Mouse (Mus musculus) liver, embryonic 11.5 days (tissue): ENCODE data around the gene Akap6. TPM values are rescaled to one million over a fixed set of nuclear protein-coding genes. Genes with fewer than 3 reads are reported as not detected.

Experiments used
- ATAC-seq: fragments of 200-750 bp; cut with Nextera tagmentation; replicated peaks from 2 replicates; pipeline ENCODE4 v1.8.0; 2017; ENCODE audit warnings: moderate number of reproducible peaks, mild to moderate bottlenecking, moderate TSS enrichment, moderate library complexity; ENCODE audit not compliant: low FRiP score
- DNase-seq: peaks from one replicate; pipeline ENCODE4 v3.0.0-alpha.2; 2017; ENCODE audit warnings: low spot score
- H3K27ac ChIP-seq: fragments of 300-500 bp; sonication (generic); 2 replicates; pipeline ENCODE4 v1.5.1; 2014; ENCODE audit warnings: mild to moderate bottlenecking, low read depth, low read length, control low read depth
- H3K27me3 ChIP-seq: fragments of 300-500 bp; sonication (generic); replicated peaks from 2 replicates; pipeline ENCODE4 v1.6.1; 2014; ENCODE audit warnings: low read length, mixed read lengths; ENCODE audit not compliant: control insufficient read depth, insufficient read depth
- H3K36me3 ChIP-seq: fragments of 300-500 bp; sonication (generic); 2 replicates; pipeline ENCODE4 v1.6.1; 2014; ENCODE audit warnings: mild to moderate bottlenecking, low read length, moderate library complexity, mixed read lengths; ENCODE audit not compliant: control insufficient read depth, insufficient read depth
- H3K4me1 ChIP-seq: fragments of 300-500 bp; sonication (generic); replicated peaks from 2 replicates; pipeline ENCODE4 v1.6.1; 2014; ENCODE audit warnings: low read length, mixed read lengths; ENCODE audit not compliant: control insufficient read depth, insufficient read depth
- H3K4me2 ChIP-seq: fragments of 300-500 bp; sonication (generic); 2 replicates; pipeline ENCODE4 v1.6.1; 2014; ENCODE audit warnings: mild to moderate bottlenecking, control low read depth, moderate library complexity
- H3K4me3 ChIP-seq: fragments of 300-500 bp; sonication (generic); 2 replicates; pipeline ENCODE4 v1.5.1; 2014; ENCODE audit warnings: low read depth, low read length, control low read depth
- H3K9ac ChIP-seq: fragments of 300-500 bp; sonication (generic); 2 replicates; pipeline ENCODE4 v1.6.1; 2014; ENCODE audit warnings: low read depth, low read length, control low read depth
- H3K9me3 ChIP-seq: fragments of 300-500 bp; sonication (generic); 2 replicates; pipeline ENCODE4 v1.6.1; 2016; ENCODE audit warnings: low read length, inconsistent platforms, mixed read lengths; ENCODE audit not compliant: control insufficient read depth
- whole genome bisulfite sequencing: fragments of 180-500 bp; shearing (Covaris S2); extraction: QIAGEN DNeasy Blood & Tissue Kit; methylation state at CpG from one replicate; pipeline ENCODE4 v1.1.7; 2014; 5-methylcytosine and 5-hydroxymethylcytosine counted together
- polyA plus RNA-seq: library from polyadenylated mRNA; unstranded; fragments of >200 nt; fragmentation: Nextera tagmentation; extraction: Ambion mirVana; gene quantifications from 2 replicates; pipeline ENCODE4 v1.2.1, GENCODE M21; 2014

Gene Akap6
- polyA plus RNA-seq, 1 experiment from 2014 or later: 0.10 TPM

- no peak overlapping the region for H3K27ac ChIP-seq
- no peak overlapping the region for H3K4me2 ChIP-seq
- WGBS: 71% methylated on average over 8 of the region's 8 CpGs
- ATAC-seq (no peak), DNase-seq (no peak)
- H3K36me3 ChIP-seq: no peaks in the 10 kb centered on the region
- H3K9ac ChIP-seq: no peak overlapping the region
- H3K4me1 ChIP-seq: no peaks in the 10 kb centered on the region
- no peak overlapping the region for H3K4me3 ChIP-seq
- H3K9me3 ChIP-seq: no peaks in the 10 kb centered on the region
- no peaks in the 10 kb centered on the region for H3K27me3 ChIP-seq
These were observed 180.1 kb downstream of the Akap6 start for GRCm38 (mm10) chr12:52879324-52879723.

GRCm38 (mm10) chr12:52892519-52892918, 193.3 kb downstream of the Akap6 start:
- H3K36me3 ChIP-seq: no peaks in the 10 kb centered on the region
- ATAC-seq (no peak), DNase-seq (no peak)
- H3K4me2 ChIP-seq: no peak overlapping the region
- no peaks in the 10 kb centered on the region for H3K27me3 ChIP-seq
- H3K4me1 ChIP-seq: no peaks in the 10 kb centered on the region
- no peak overlapping the region for H3K4me3 ChIP-seq
- WGBS: 89% methylated on average over 7 of the region's 7 CpGs
- H3K9me3 ChIP-seq: no peaks in the 10 kb centered on the region
- H3K27ac ChIP-seq: no peak overlapping the region
- no peak overlapping the region for H3K9ac ChIP-seq

- no peak for DNase-seq
- Histone ChIP-seq H3K9ac (no peak overlapping the region), H3K4me2 (no peak overlapping the region), H3K36me3 (no peaks in the 10 kb centered on the region), H3K4me3 (no peak overlapping the region), H3K27me3 (no peaks in the 10 kb centered on the region), H3K27ac (no peak overlapping the region), H3K4me1 (no peaks in the 10 kb centered on the region), H3K9me3 (no peaks in the 10 kb centered on the region)
- no peak for ATAC-seq
- 79% methylated on average over 11 of the region's 11 CpGs for WGBS
These were observed 194.6 kb downstream of the Akap6 start for GRCm38 (mm10) chr12:52893656-52894405.

- DNase-seq (no peak), ATAC-seq (no peak)
- Histone ChIP-seq H3K9me3 (no peaks in the 10 kb centered on the region), H3K27ac (no peak overlapping the region), H3K4me3 (no peak overlapping the region), H3K27me3 (no peaks in the 10 kb centered on the region), H3K36me3 (no peaks in the 10 kb centered on the region), H3K4me1 (no peaks in the 10 kb centered on the region), H3K9ac (no peak overlapping the region), H3K4me2 (no peak overlapping the region)
- 58% methylated on average over 6 of the region's 6 CpGs for WGBS
These were observed 196.7 kb downstream of the Akap6 start for GRCm38 (mm10) chr12:52895672-52896460.

- ATAC-seq: no peak
- no peaks in the 10 kb centered on the region for H3K27me3 ChIP-seq
- DNase-seq: no peak
These were observed 197.6 kb downstream of the Akap6 start for GRCm38 (mm10) chr12:52896785-52897184.

GRCm38 (mm10) chr12:52898130-52898529, 198.9 kb downstream of the Akap6 start:
- no peak overlapping the region for H3K9ac ChIP-seq
- no peaks in the 10 kb centered on the region for H3K36me3 ChIP-seq
- ATAC-seq (no peak), DNase-seq (no peak)
- WGBS: 86% methylated on average over 10 of the region's 10 CpGs
- H3K9me3 ChIP-seq: no peaks in the 10 kb centered on the region
- no peak overlapping the region for H3K27ac ChIP-seq
- H3K27me3 ChIP-seq: no peaks in the 10 kb centered on the region
- no peak overlapping the region for H3K4me2 ChIP-seq
- H3K4me1 ChIP-seq: no peaks in the 10 kb centered on the region
- H3K4me3 ChIP-seq: no peak overlapping the region

More at GRCm38 (mm10) chr12:52896785-52897184, 197.6 kb downstream of the Akap6 start:
- Histone ChIP-seq H3K36me3 (no peaks in the 10 kb centered on the region), H3K4me3 (no peak overlapping the region), H3K4me2 (no peak overlapping the region), H3K9me3 (no peaks in the 10 kb centered on the region), H3K9ac (no peak overlapping the region), H3K4me1 (no peaks in the 10 kb centered on the region), H3K27ac (no peak overlapping the region)
- 53% methylated on average over 3 of the region's 3 CpGs for WGBS

GRCm38 (mm10) chr12:52904046-52904445, 204.9 kb downstream of the Akap6 start:
- DNase-seq (no peak), ATAC-seq (no peak)
- Histone ChIP-seq H3K4me3 (no peak overlapping the region), H3K4me1 (no peaks in the 10 kb centered on the region), H3K27me3 (no peaks in the 10 kb centered on the region), H3K9me3 (no peaks in the 10 kb centered on the region), H3K27ac (no peak overlapping the region), H3K36me3 (no peaks in the 10 kb centered on the region), H3K9ac (no peak overlapping the region), H3K4me2 (no peak overlapping the region)
- 59% methylated on average over 5 of the region's 5 CpGs for WGBS

GRCm38 (mm10) chr12:52908448-52909066, 209.4 kb downstream of the Akap6 start:
- Histone ChIP-seq H3K9ac (no peak overlapping the region), H3K9me3 (no peaks in the 10 kb centered on the region), H3K36me3 (no peaks in the 10 kb centered on the region), H3K27ac (no peak overlapping the region), H3K27me3 (no peaks in the 10 kb centered on the region), H3K4me3 (no peak overlapping the region), H3K4me1 (no peaks in the 10 kb centered on the region), H3K4me2 (no peak overlapping the region)
- ATAC-seq (no peak), DNase-seq (no peak)
- WGBS: 36% methylated on average over 13 of the region's 13 CpGs
